Mouse (Mus musculus) common myeloid progenitor, adult 5-6 weeks (primary cell): Measurements from ENCODE around the gene Dpp10. TPM values are rescaled to one million over a fixed set of nuclear protein-coding genes. Genes with fewer than 3 reads are reported as not detected.

Experiments used
- ATAC-seq: replicated peaks from 2 replicates; pipeline ENCODE4 v1.8.0; 2016; ENCODE audit warnings: low read depth, mild to moderate bottlenecking, moderate TSS enrichment, inconsistent platforms; ENCODE audit not compliant: poor library complexity, severe bottlenecking
- total RNA-seq: library from RNA; stranded (forward); fragments of 200-1000, 187-1606 nt; gene quantifications from 2 replicates; pipeline ENCODE4 v1.2.3, GENCODE M21; 2017

Gene Dpp10
- not detected in 2 replicates for total RNA-seq

- no peak for ATAC-seq
Measured at GRCm38 (mm10) chr1:124044925-124045640, at the start of gene Dpp10. Gene Dpp10, minus strand, starts transcription at chr1:124045559.

- ATAC-seq, result no peak
Measured at GRCm38 (mm10) chr1:124048544-124048943, 3.2 kb upstream of the Dpp10 start.

DNA sequence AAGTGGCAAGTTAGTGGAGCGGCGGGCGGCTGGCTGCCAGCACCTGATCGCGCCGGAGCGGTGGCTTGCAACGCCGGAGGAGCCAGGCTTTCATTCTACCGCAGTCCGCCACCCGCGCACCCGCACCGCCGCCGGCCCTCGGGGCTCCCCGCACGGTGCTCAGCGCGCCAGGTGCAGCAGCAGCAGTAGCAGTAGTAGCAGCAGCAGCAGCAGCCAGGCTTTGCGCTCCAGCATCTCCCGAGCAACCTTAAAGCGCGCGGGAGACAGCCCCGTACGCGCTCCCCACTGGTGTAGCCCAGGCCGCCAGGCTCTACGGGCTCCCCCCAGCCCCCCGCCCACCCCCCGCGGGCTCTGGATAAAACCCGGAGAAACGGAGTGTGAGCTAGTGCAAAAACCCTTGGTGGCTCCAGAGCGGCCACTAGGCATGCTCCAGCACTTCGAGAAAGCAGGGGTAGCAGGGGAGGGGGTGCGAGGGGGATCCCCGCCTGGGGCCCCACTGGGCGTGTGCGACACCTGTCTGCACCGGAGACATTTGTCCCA, 472 bp upstream of the Dpp10 start:
- ATAC-seq, result no peak

GRCm38 (mm10) chr1:124044161-124044560, 1.2 kb downstream of the Dpp10 start:
- ATAC-seq, result no peak

GRCm38 (mm10) chr1:124043421-124043820, 1.9 kb downstream of the Dpp10 start:
- no peak for ATAC-seq

GRCm38 (mm10) chr1:124041559-124041958, 3.8 kb downstream of the Dpp10 start:
- ATAC-seq, result no peak

- no peak for ATAC-seq
Measured at GRCm38 (mm10) chr1:124035306-124035990, 9.9 kb downstream of the Dpp10 start.

- no peak for ATAC-seq
Measured at GRCm38 (mm10) chr1:124032677-124033076, 12.7 kb downstream of the Dpp10 start.

- no peak for ATAC-seq
Measured at GRCm38 (mm10) chr1:124031968-124032367, 13.4 kb downstream of the Dpp10 start.

GRCm38 (mm10) chr1:124002797-124003196, 42.6 kb downstream of the Dpp10 start:
- ATAC-seq, result no peak

DNA sequence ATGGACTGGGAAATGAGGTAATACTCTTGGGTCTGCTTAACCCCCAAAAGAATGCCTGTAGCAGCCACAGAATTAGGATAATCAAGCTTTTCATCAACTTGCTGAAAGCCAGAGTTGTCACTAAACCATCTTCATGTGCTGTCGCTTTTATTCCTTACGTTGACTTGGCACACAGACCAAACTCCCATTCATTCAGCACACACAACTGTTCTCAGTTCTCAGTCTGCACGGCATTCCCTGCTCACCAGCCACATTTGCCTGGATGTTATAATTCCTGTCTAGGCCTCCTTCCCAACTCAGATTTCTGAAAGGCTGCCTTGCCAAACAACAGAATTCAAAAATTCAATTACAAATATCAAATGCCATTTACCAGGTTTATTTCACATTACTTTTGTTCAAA, 49.6 kb downstream of the Dpp10 start:
- ATAC-seq, result no peak

DNA sequence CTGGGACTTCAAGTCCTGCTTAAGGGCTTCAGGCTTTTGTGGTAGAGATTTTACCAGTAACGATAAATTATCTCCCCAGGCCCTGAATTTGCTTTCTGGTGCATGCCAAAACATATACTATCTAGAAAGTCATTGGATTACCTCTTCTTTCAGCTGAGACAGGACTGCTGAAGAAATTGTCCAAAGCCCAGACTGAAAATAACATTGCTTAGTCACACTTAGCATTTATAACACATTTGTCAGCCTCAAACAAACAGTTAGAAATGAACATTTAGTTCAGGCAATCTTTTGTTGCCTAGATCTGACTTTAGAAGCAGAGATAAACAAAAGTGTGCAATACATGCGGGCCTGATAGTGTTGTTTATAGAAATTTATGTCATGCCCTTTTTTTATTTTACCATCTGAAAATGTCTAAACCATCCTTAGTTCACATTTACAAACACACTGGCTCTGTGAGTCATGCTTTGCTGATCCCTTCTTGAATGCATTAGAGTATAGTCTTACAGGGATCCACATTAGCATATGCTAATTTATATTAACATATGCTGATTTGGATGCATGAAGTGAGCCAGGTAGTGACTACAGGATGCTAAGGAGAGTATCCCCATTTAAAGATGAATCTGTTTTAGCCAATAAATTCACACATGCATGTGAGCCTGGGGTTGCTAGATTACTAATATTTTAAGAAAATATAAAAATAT, 59.9 kb downstream of the Dpp10 start:
- no peak for ATAC-seq

- ATAC-seq, result no peak
Measured at GRCm38 (mm10) chr1:123978597-123978996, 66.8 kb downstream of the Dpp10 start.

GRCm38 (mm10) chr1:123974621-123975020, 70.7 kb downstream of the Dpp10 start:
- no peak for ATAC-seq

DNA sequence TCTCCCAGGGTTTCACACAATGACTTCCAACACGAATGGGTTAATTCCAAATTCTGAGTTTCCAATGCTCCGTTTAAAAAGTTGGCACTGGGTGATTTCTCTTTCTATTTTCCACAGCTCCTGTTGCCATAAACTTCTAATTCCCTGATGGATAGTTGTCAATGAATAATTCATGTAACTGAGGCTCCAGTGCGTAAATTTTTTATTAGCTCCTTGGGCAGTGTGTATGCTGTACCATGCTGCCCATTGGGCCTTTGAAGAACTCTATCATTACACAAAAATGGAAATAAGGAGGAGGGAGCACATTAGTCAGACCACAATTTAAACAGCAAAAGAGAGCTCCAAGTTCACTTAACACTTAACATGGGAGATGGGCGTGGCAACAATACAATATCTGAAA, 99.2 kb downstream of the Dpp10 start:
- no peak for ATAC-seq

DNA sequence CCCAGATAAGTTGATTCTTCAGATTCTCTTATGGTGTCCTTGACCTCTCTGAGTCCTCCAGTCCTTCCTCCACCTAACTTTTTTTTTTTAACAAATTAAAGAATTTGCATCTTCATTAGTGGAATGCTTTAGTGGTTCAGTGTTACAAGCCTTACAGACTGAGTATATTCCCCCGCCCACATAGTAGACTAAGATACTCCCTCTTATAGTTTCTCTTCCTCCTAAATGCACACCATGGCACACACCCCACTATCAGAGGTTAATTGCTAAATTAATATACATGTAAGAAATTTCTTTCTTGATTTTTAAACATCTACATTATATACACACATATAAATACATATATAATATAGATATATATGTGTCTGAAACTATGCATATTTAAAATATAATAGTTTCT, 104.5 kb downstream of the Dpp10 start:
- ATAC-seq, result no peak

- peak; percentile 95 for ATAC-seq
Measured at GRCm38 (mm10) chr1:123933812-123934727, 111.3 kb downstream of the Dpp10 start.

- ATAC-seq, result no peak
Measured at GRCm38 (mm10) chr1:123928003-123928370, 117.4 kb downstream of the Dpp10 start.

GRCm38 (mm10) chr1:123927278-123928002, 117.9 kb downstream of the Dpp10 start:
- no peak for ATAC-seq
